Comparison of ENCODE assay signal across 8 mouse cellular contexts in the genomic region with DNA sequence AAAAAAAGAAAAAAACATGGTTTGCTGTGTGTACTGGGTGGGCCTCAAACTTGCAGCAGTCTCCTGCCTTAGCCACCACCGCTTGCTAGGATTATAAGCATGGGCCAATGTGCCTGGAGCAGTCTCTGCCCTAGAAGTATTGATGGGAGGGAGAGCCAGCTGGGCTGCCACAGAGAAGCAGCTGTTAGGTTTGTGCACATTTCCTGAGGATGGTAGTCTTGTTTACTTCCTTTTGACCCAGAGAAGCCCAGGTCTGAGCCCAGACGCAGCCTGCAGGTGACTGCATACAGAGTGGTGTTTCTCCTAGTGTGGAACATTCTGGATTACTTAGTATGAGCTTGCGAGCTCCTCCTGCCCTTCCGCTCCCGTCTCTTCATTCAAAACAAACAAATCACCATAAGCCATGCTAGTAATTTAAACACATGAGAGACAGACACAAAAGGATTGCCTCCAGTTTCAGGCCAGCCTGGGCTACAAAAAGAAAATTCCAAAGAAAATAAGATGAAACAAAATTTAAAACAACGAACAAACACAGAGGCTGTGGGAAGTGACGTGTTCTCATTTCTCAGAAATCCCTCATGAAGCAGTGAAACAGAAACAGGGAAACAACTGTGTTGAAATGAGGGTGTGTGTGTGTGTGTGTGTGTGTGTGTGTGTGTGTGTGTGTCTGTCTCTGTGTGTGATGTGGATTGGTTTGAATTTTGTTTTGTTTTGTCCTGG. TPM values are rescaled to one million over a fixed set of nuclear protein-coding genes. Genes with fewer than 3 reads are reported as not detected.
DNase-seq lines count a peak whose midpoint lies in the region; ATAC-seq and TF ChIP-seq lines count a peak whose summit lies in the region.

No protein-coding gene starts in this region.

- H3K4me3 ChIP-seq in cerebellum, adult 2 months (replicated peaks; ENCODE audit: insufficient read depth, low read depth, low read length), result no peak overlapping the region
- no peak overlapping the region for H3K4me3 ChIP-seq in forebrain, embryonic 11.5 days (ENCODE audit: low read depth, low read length)
- no peak overlapping the region for H3K4me3 ChIP-seq in limb, embryonic 13.5 days
- no peak overlapping the region for H3K4me3 ChIP-seq in stomach, embryonic 15.5 days (replicated peaks)

- DNase-seq in cerebellum, adult 2 months, result no peak
- DNase-seq in cerebellum, postnatal 14 days, result no peak
- peak; percentile 37 for DNase-seq in 3T3-L1 (ENCODE audit: low read depth, low spot score)
- no peak for DNase-seq in forebrain, embryonic 11.5 days (ENCODE audit: low spot score)
- DNase-seq in adrenal gland, postnatal 36 days, result no peak
- DNase-seq in yolk sac, embryonic 10.5 days (ENCODE audit: low spot score), result no peak

- peaks cover 3% of the 10 kb centered on the region; the same call in 1 of the 2 replicates for H3K36me3 ChIP-seq in forebrain, embryonic 11.5 days (ENCODE audit: control insufficient read depth, insufficient read depth, low read length)
- peaks cover 48% of the 10 kb centered on the region for H3K36me3 ChIP-seq in limb, embryonic 13.5 days
- H3K36me3 ChIP-seq in stomach, embryonic 15.5 days, result 0 out of 2 replicates have a peak, but pooled peaks cover 6% of the 10 kb centered on the region

- H3K4me2 ChIP-seq in forebrain, embryonic 11.5 days (ENCODE audit: low read depth, low read length, severe bottlenecking), result no peak overlapping the region
- H3K4me2 ChIP-seq in limb, embryonic 13.5 days (replicated peaks), result no peak overlapping the region
- peak overlapping the region; percentile 29; the same call in 1 of the 2 replicates for H3K4me2 ChIP-seq in stomach, embryonic 15.5 days

- 72% methylated on average over 7 of the region's 7 CpGs for WGBS in cerebellum, adult 2 months
- 90% methylated on average over 7 of the region's 7 CpGs for WGBS in forebrain, embryonic 11.5 days
- 83% methylated on average over 7 of the region's 7 CpGs for WGBS in limb, embryonic 13.5 days
- WGBS in stomach, embryonic 15.5 days, result 52% methylated on average over 7 of the region's 7 CpGs

- TF ChIP-seq CTCF in cerebellum, adult 2 months (IDR thresholded peaks at IDR 0.05; ENCODE audit: borderline replicate concordance, insufficient read depth, low read depth, low read length), result no peak

- H3K4me1 ChIP-seq in cerebellum, adult 2 months (ENCODE audit: control insufficient read depth, insufficient read depth, low read length), result peaks cover 19% of the 10 kb centered on the region
- H3K4me1 ChIP-seq in forebrain, embryonic 11.5 days (replicated peaks; ENCODE audit: control insufficient read depth, insufficient read depth, low read length), result peaks cover 2% of the 10 kb centered on the region; the same call in 1 of the 2 replicates
- H3K4me1 ChIP-seq in limb, embryonic 13.5 days, result peaks cover 63% of the 10 kb centered on the region
- H3K4me1 ChIP-seq in stomach, embryonic 15.5 days, result peaks cover 62% of the 10 kb centered on the region

- H3K9ac ChIP-seq in forebrain, embryonic 11.5 days (ENCODE audit: low read length), result no peak overlapping the region
- H3K9ac ChIP-seq in limb, embryonic 13.5 days, result no peak overlapping the region
- H3K9ac ChIP-seq in stomach, embryonic 15.5 days, result no peak overlapping the region

- TF ChIP-seq POLR2A in cerebellum, adult 2 months (IDR thresholded peaks at IDR 0.05; ENCODE audit: borderline replicate concordance, insufficient read depth, low read length), result no peak

- H3K27ac ChIP-seq in cerebellum, adult 2 months (ENCODE audit: insufficient read depth, low read length), result 0 out of 2 replicates have a peak overlapping the region, but pooled peaks have one; percentile 51
- H3K27ac ChIP-seq in forebrain, embryonic 11.5 days (ENCODE audit: low read depth, low read length), result 0 out of 2 replicates have a peak overlapping the region, but pooled peaks have one; percentile 31
- peak overlapping the region; percentile 66; the same call in 1 of the 2 replicates for H3K27ac ChIP-seq in limb, embryonic 13.5 days
- peak overlapping the region; percentile 89 for H3K27ac ChIP-seq in stomach, embryonic 15.5 days

- H3K27me3 ChIP-seq in cerebellum, adult 2 months (ENCODE audit: control insufficient read depth, insufficient read depth, low read length), result no peaks in the 10 kb centered on the region
- H3K27me3 ChIP-seq in forebrain, embryonic 11.5 days (ENCODE audit: control insufficient read depth, insufficient read depth, low read length), result no peaks in the 10 kb centered on the region
- no peaks in the 10 kb centered on the region for H3K27me3 ChIP-seq in limb, embryonic 13.5 days
- no peaks in the 10 kb centered on the region for H3K27me3 ChIP-seq in stomach, embryonic 15.5 days (replicated peaks)

- ATAC-seq in forebrain, embryonic 11.5 days (replicated peaks; ENCODE audit: low FRiP score), result no peak
- ATAC-seq in limb, embryonic 13.5 days (ENCODE audit: low FRiP score, low read depth), result no peak
- ATAC-seq in stomach, embryonic 15.5 days (ENCODE audit: insufficient read depth, low FRiP score, low read depth), result no peak

- H3K9me3 ChIP-seq in forebrain, embryonic 11.5 days (ENCODE audit: control insufficient read depth, low read length), result no peaks in the 10 kb centered on the region
- H3K9me3 ChIP-seq in limb, embryonic 13.5 days, result no peaks in the 10 kb centered on the region
- no peaks in the 10 kb centered on the region for H3K9me3 ChIP-seq in stomach, embryonic 15.5 days

RNA-seq across cellular contexts. Expression of a gene that starts 10.2 kb away (rescaled TPM):
- 43.6 and 45.4 TPM in 2 replicates for polyA plus RNA-seq in cerebellum, adult 2 months (2012; rRNA removed)
- 66.8 and 69.9 TPM in 2 replicates for polyA plus RNA-seq in forebrain, embryonic 11.5 days (2014; fragmentation: Nextera tagmentation; extraction: Ambion mirVana)
- polyA plus RNA-seq in limb, embryonic 13.5 days (2015; fragmentation: Nextera tagmentation; extraction: Ambion mirVana), result 42.3 and 43.4 TPM in 2 replicates
- 54.1 and 57.7 TPM in 2 replicates for polyA plus RNA-seq in stomach, embryonic 15.5 days (2015; fragmentation: Nextera tagmentation; extraction: Ambion mirVana)
- 100 to 1,000 TPM; 199 to 227 TPM for total RNA-seq in adrenal gland, postnatal 36 days (2021)

RNA-seq across cellular contexts. Expression of a gene that starts 19.0 kb away (rescaled TPM):
- polyA plus RNA-seq in cerebellum, adult 2 months (2012; rRNA removed), result 13.5 and 15.9 TPM in 2 replicates
- 0.64 and 1.6 TPM in 2 replicates for polyA plus RNA-seq in forebrain, embryonic 11.5 days (2014; fragmentation: Nextera tagmentation; extraction: Ambion mirVana)
- 2.7 and 4.1 TPM in 2 replicates for polyA plus RNA-seq in limb, embryonic 13.5 days (2015; fragmentation: Nextera tagmentation; extraction: Ambion mirVana)
- polyA plus RNA-seq in stomach, embryonic 15.5 days (2015; fragmentation: Nextera tagmentation; extraction: Ambion mirVana), result 3.8 and 7.3 TPM in 2 replicates
- total RNA-seq in adrenal gland, postnatal 36 days (2021), result 10 to 100 TPM in 1 of 2 experiments, 1 to 10 TPM in 1; 6.5 to 11.1 TPM

RNA-seq across cellular contexts. Expression of a gene that starts 44.0 kb away (rescaled TPM):
- 84.5 and 88.8 TPM in 2 replicates for polyA plus RNA-seq in cerebellum, adult 2 months (2012; rRNA removed)
- polyA plus RNA-seq in forebrain, embryonic 11.5 days (2014; fragmentation: Nextera tagmentation; extraction: Ambion mirVana), result 85.1 and 94.3 TPM in 2 replicates
- 86.8 and 91.5 TPM in 2 replicates for polyA plus RNA-seq in limb, embryonic 13.5 days (2015; fragmentation: Nextera tagmentation; extraction: Ambion mirVana)
- polyA plus RNA-seq in stomach, embryonic 15.5 days (2015; fragmentation: Nextera tagmentation; extraction: Ambion mirVana), result 65.6 and 71.0 TPM in 2 replicates
- total RNA-seq in adrenal gland, postnatal 36 days (2021), result 100 to 1,000 TPM in 1 of 2 experiments, 10 to 100 TPM in 1; 83.6 to 107 TPM

Comparison
In these comparisons a context has a peak if more than half of its experiments do, and no peak if none do; other contexts are left out.
1. H3K27ac ChIP-seq: peak in every context shown above with its lines; median percentile 89 in stomach, embryonic 15.5 days; 66 in limb, embryonic 13.5 days; 51 in cerebellum, adult 2 months; 31 in forebrain, embryonic 11.5 days.